Mouse (Mus musculus): ENCODE data around the gene Gm3336. TPM values are rescaled to one million over a fixed set of nuclear protein-coding genes. Genes with fewer than 3 reads are reported as not detected.

Gene Gm3336
- polyA plus RNA-seq, 1 experiment = not detected

DNA sequence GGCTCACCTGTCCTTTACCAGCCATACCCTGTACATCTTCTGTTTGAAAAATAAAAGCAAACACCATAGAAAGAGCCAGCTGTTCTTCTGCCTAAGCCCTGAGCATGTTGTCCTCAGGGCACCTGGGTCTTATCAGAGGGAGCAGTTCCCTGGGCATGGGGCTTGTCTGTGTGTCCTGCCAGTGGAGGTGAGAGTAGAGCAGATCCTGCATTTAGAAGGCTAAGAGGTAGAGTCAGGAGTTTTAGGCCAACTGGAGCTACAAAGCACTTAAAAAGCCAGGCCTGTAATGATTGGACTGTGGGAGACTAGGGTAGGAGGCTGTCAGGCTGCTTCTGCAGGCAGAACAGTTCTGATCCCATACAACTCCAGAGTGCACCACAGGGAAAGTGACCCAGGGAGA, 39.7 kb upstream of the Gm3336 start:
- Histone ChIP-seq H3K36me3 (ENCODE audit: control insufficient read depth) (peaks cover 60% of the 10 kb centered on the region), H3K27me3 (ENCODE audit: control insufficient read depth) (peaks cover 3% of the 10 kb centered on the region; the same call in 1 of the 2 replicates), H3K9me3 (ENCODE audit: control insufficient read depth, low read length) (peaks cover 7% of the 10 kb centered on the region), H3K4me3 (replicated peaks) (no peak overlapping the region), H3K4me1 (ENCODE audit: control insufficient read depth) (peaks cover 85% of the 10 kb centered on the region)
- no peak for TF ChIP-seq TAL1 (IDR thresholded peaks at IDR 0.05; ENCODE audit: low read length)
- no peak for TF ChIP-seq GATA1 (IDR thresholded peaks at IDR 0.05; ENCODE audit: low read length)

GRCm38 (mm10) chr8:70679404-70679803, 38.9 kb upstream of the Gm3336 start:
- peaks cover 10% of the 10 kb centered on the region for H3K27me3 ChIP-seq (ENCODE audit: control insufficient read depth)
- no peak for TF ChIP-seq GATA1 (IDR thresholded peaks at IDR 0.05; ENCODE audit: low read length)
- no peak for TF ChIP-seq TAL1 (IDR thresholded peaks at IDR 0.05; ENCODE audit: low read length)
- H3K36me3 ChIP-seq (ENCODE audit: control insufficient read depth) = peaks cover 57% of the 10 kb centered on the region
- H3K9me3 ChIP-seq (ENCODE audit: control insufficient read depth, low read length) = peaks cover 7% of the 10 kb centered on the region
- no peak overlapping the region for H3K4me3 ChIP-seq (replicated peaks)
- peaks cover 78% of the 10 kb centered on the region for H3K4me1 ChIP-seq (ENCODE audit: control insufficient read depth)

DNA sequence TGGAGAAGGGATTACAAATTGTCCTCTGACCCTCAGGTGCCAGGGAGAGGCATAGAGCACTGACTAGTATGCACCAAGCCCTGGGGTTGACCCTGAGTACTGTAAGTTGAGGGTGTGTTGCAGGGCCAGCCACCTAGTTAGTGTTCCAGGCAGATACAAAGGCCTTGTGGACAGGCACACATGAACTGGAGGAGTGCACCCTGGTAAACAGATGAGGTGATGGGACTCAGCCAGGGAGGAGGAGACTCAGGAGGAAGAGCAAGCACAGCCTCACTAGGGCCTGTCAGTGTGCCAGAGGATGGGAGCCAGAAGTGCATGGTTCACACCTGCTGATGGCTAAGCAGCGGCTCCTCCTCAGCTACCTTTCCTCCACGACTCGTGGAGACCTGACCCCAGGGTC, 38.3 kb upstream of the Gm3336 start:
- Histone ChIP-seq H3K4me3 (replicated peaks) (no peak overlapping the region), H3K36me3 (ENCODE audit: control insufficient read depth) (peaks cover 54% of the 10 kb centered on the region), H3K9me3 (ENCODE audit: control insufficient read depth, low read length) (peaks cover 7% of the 10 kb centered on the region), H3K27me3 (ENCODE audit: control insufficient read depth) (peaks cover 12% of the 10 kb centered on the region), H3K4me1 (ENCODE audit: control insufficient read depth) (peaks cover 72% of the 10 kb centered on the region)
- TF ChIP-seq TAL1 (IDR thresholded peaks at IDR 0.05; ENCODE audit: low read length) = no peak
- TF ChIP-seq GATA1 (IDR thresholded peaks at IDR 0.05; ENCODE audit: low read length) = no peak

DNA sequence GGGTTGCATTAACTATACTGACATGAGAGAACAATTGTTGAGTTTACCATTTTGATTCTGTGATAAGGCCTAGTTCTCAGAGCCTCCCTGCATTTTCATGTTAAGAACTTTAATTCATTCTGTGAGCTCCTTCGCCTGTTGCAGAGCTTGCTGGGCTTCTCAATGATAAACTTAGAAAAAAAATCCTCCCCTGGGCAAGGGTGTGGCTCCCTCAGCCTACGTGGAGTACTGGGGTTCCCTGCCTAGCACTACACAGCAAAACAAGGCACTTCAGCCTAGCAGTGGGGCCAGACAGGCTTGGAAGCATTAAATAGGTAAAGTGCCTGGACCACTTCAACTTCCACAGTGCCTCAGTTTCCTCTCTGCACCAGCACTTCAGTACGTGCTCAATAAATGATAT, 36.9 kb upstream of the Gm3336 start:
- no peak overlapping the region for H3K4me3 ChIP-seq (replicated peaks)
- H3K36me3 ChIP-seq (ENCODE audit: control insufficient read depth) = peaks cover 41% of the 10 kb centered on the region
- TF ChIP-seq GATA1 (IDR thresholded peaks at IDR 0.05; ENCODE audit: low read length) (no peak), TAL1 (IDR thresholded peaks at IDR 0.05; ENCODE audit: low read length) (no peak)
- H3K9me3 ChIP-seq (ENCODE audit: control insufficient read depth, low read length) = peaks cover 7% of the 10 kb centered on the region
- peaks cover 62% of the 10 kb centered on the region for H3K4me1 ChIP-seq (ENCODE audit: control insufficient read depth)
- H3K27me3 ChIP-seq (ENCODE audit: control insufficient read depth) = peaks cover 15% of the 10 kb centered on the region

DNA sequence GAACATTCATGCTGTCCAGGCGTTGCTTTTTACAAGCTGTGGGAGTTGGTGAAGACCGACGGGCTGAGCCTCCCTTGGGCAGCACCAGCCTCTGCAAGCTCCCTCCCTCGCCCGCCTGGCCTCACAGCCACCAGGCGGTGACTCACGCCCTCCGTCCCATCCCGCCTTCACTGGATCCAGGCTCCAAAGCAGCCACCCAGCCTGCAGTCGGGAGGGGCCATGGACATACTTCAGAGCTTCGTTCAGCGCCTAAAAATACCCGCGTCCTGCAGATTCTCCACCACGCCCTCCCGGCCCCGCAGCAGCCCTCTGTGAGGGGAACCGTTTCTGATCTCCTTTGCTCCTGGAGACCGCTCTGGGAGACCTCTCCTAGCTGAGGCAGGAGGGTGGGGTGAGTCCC, 36.1 kb upstream of the Gm3336 start:
- no peak for TF ChIP-seq GATA1 (IDR thresholded peaks at IDR 0.05; ENCODE audit: low read length)
- TF ChIP-seq TAL1 (IDR thresholded peaks at IDR 0.05; ENCODE audit: low read length) = no peak
- Histone ChIP-seq H3K36me3 (ENCODE audit: control insufficient read depth) (peaks cover 34% of the 10 kb centered on the region), H3K4me1 (ENCODE audit: control insufficient read depth) (peaks cover 57% of the 10 kb centered on the region), H3K9me3 (ENCODE audit: control insufficient read depth, low read length) (peaks cover 7% of the 10 kb centered on the region), H3K4me3 (replicated peaks) (no peak overlapping the region), H3K27me3 (ENCODE audit: control insufficient read depth) (peaks cover 15% of the 10 kb centered on the region)

DNA sequence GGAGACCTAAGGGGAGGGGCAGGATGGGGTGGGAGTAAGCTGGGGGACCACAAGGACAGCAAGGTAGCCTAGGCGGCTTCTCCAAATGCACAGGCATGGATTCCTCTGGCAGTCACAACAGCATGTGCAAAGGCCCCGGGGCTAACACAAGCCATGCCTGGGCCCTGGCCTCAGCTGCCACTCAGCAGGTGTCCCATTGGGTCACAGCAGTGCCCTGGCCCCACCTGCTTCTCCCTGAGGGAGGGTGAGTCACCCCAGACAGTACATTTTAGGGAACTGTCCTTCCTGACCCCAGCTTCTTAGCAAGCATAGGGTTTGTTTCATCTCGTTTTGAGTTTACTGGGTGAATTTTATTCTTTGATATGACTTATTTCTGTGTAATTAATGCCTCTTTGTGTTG, 35.7 kb upstream of the Gm3336 start:
- Histone ChIP-seq H3K4me1 (ENCODE audit: control insufficient read depth) (peaks cover 52% of the 10 kb centered on the region), H3K36me3 (ENCODE audit: control insufficient read depth) (peaks cover 29% of the 10 kb centered on the region), H3K27me3 (ENCODE audit: control insufficient read depth) (peaks cover 15% of the 10 kb centered on the region), H3K4me3 (replicated peaks) (no peak overlapping the region), H3K9me3 (ENCODE audit: control insufficient read depth, low read length) (peaks cover 7% of the 10 kb centered on the region)
- TF ChIP-seq GATA1 (IDR thresholded peaks at IDR 0.05; ENCODE audit: low read length) = no peak
- no peak for TF ChIP-seq TAL1 (IDR thresholded peaks at IDR 0.05; ENCODE audit: low read length)

DNA sequence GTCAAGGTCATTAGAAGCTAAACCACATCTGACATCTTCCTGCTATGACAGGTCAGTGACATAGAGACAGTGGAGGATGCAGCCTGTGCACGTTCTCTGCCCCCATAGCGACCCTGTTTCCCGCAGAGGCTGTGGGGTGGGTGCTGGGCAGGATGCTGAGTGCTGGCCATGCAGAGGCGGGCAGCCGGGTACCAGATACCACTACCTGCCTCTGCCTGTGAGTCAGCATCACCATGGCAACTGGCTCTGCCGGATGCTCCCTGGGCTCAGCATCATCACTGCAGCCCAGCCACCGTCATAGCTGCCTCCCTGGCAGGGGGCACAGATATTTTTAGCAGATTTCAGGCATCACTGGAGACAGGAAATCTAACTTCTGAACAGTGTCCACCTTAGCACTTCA, 34.1 kb upstream of the Gm3336 start:
- Histone ChIP-seq H3K4me3 (replicated peaks) (no peak overlapping the region), H3K27me3 (ENCODE audit: control insufficient read depth) (peaks cover 15% of the 10 kb centered on the region), H3K9me3 (ENCODE audit: control insufficient read depth, low read length) (no peaks in the 10 kb centered on the region), H3K36me3 (ENCODE audit: control insufficient read depth) (peaks cover 13% of the 10 kb centered on the region), H3K4me1 (ENCODE audit: control insufficient read depth) (peaks cover 36% of the 10 kb centered on the region)
- no peak for TF ChIP-seq GATA1 (IDR thresholded peaks at IDR 0.05; ENCODE audit: low read length)
- no peak for TF ChIP-seq TAL1 (IDR thresholded peaks at IDR 0.05; ENCODE audit: low read length)

- TF ChIP-seq GATA1 (IDR thresholded peaks at IDR 0.05; ENCODE audit: low read length) (no peak), TAL1 (IDR thresholded peaks at IDR 0.05; ENCODE audit: low read length) (no peak)
- H3K4me3 ChIP-seq (replicated peaks) = no peak overlapping the region
- H3K27me3 ChIP-seq (ENCODE audit: control insufficient read depth) = peaks cover 33% of the 10 kb centered on the region
- H3K9me3 ChIP-seq (ENCODE audit: control insufficient read depth, low read length) = no peaks in the 10 kb centered on the region
- H3K4me1 ChIP-seq (ENCODE audit: control insufficient read depth) = peaks cover 19% of the 10 kb centered on the region
- no peaks in the 10 kb centered on the region for H3K36me3 ChIP-seq (ENCODE audit: control insufficient read depth)
These were observed 30.8 kb upstream of the Gm3336 start for GRCm38 (mm10) chr8:70687576-70687975.

DNA sequence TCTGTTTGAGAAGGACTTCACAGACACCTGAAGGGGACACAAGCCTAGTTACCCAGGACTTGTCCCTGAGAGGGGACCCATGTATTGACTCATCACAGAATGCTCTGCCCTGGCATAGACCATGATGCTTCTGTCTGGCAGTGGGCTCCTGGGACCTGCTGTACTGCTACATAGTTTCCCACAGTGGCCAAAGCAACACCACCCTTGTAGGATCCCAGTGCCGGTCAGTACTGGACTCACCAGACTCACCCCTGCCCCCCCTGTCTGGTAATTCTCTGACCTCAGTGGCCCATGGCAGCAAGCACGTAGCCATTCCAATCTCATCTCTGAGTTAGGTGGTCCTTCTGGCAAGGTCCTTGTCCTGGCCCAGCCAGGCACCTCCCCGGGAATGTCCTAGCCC, 30.2 kb upstream of the Gm3336 start:
- H3K27me3 ChIP-seq (ENCODE audit: control insufficient read depth) = peaks cover 33% of the 10 kb centered on the region
- TF ChIP-seq GATA1 (IDR thresholded peaks at IDR 0.05; ENCODE audit: low read length) = no peak
- TF ChIP-seq TAL1 (IDR thresholded peaks at IDR 0.05; ENCODE audit: low read length) = no peak
- H3K4me1 ChIP-seq (ENCODE audit: control insufficient read depth) = peaks cover 17% of the 10 kb centered on the region
- no peak overlapping the region for H3K4me3 ChIP-seq (replicated peaks)
- no peaks in the 10 kb centered on the region for H3K36me3 ChIP-seq (ENCODE audit: control insufficient read depth)
- H3K9me3 ChIP-seq (ENCODE audit: control insufficient read depth, low read length) = no peaks in the 10 kb centered on the region

GRCm38 (mm10) chr8:70689892-70690390, 28.4 kb upstream of the Gm3336 start:
- TF ChIP-seq GATA1 (IDR thresholded peaks at IDR 0.05; ENCODE audit: low read length) (no peak), TAL1 (IDR thresholded peaks at IDR 0.05; ENCODE audit: low read length) (no peak)
- peaks cover 30% of the 10 kb centered on the region for H3K4me1 ChIP-seq (ENCODE audit: control insufficient read depth)
- no peaks in the 10 kb centered on the region for H3K36me3 ChIP-seq (ENCODE audit: control insufficient read depth)
- peaks cover 23% of the 10 kb centered on the region for H3K27me3 ChIP-seq (ENCODE audit: control insufficient read depth)
- H3K9me3 ChIP-seq (ENCODE audit: control insufficient read depth, low read length) = no peaks in the 10 kb centered on the region
- no peak overlapping the region for H3K4me3 ChIP-seq (replicated peaks)

Measured in erythroblast, embryonic 14.5 days (primary cell).